Mouse (Mus musculus) layer of hippocampus, adult 8-10 months (tissue): ENCODE results near the gene Tenm4. TPM values are rescaled to one million over a fixed set of nuclear protein-coding genes. Genes with fewer than 3 reads are reported as not detected.
A peak's percentile ranks its signal among the peaks of the same experiment; 100 is the strongest.

Experiments used
- DNase-seq, 2 experiments: peaks; one replicate each; pipeline ENCODE4 v3.0.0; 2022; ENCODE audit warnings: low spot score in 2 of 2
- total RNA-seq, 4 experiments: library from RNA; stranded (reverse); gene quantifications; 2 replicates each; pipeline ENCODE4 v1.2.4; 2022

Tenm4 gene
- total RNA-seq, 4 experiments from 2014 or later: 128 to 134 (median 132) TPM

GRCm38 (mm10) chr7:96838926-96839325 lies 667.9 kb downstream of the Tenm4 start:
- DNase-seq: no peak

- DNase-seq: no peak
These were observed 668.5 kb downstream of the Tenm4 start for GRCm38 (mm10) chr7:96839586-96839985.

GRCm38 (mm10) chr7:96842477-96843255 lies 671.6 kb downstream of the Tenm4 start:
- DNase-seq: no peak

- DNase-seq: no peak
These were observed 673.3 kb downstream of the Tenm4 start for GRCm38 (mm10) chr7:96844104-96844894.

- DNase-seq: no peak
These were observed 681.7 kb downstream of the Tenm4 start for GRCm38 (mm10) chr7:96852781-96853180.

- no peak for DNase-seq
These were observed 684.9 kb downstream of the Tenm4 start for GRCm38 (mm10) chr7:96855867-96856406.

GRCm38 (mm10) chr7:96856518-96856917 lies 685.5 kb downstream of the Tenm4 start:
- DNase-seq: no peak

GRCm38 (mm10) chr7:96859077-96859476 lies 688.0 kb downstream of the Tenm4 start:
- no peak for DNase-seq

- DNase-seq: no peak
These were observed 688.6 kb downstream of the Tenm4 start for GRCm38 (mm10) chr7:96859684-96860083.

GRCm38 (mm10) chr7:96860650-96861049 lies 689.6 kb downstream of the Tenm4 start:
- no peak for DNase-seq

- DNase-seq: peak; percentile 39
These were observed 694.1 kb downstream of the Tenm4 start for GRCm38 (mm10) chr7:96864894-96865722.

- peak; percentile 38 to 60 for DNase-seq
These were observed 698.2 kb downstream of the Tenm4 start for GRCm38 (mm10) chr7:96869079-96869810.

GRCm38 (mm10) chr7:96870473-96870872 lies 699.4 kb downstream of the Tenm4 start:
- no peak for DNase-seq

- no peak for DNase-seq
These were observed 700.0 kb downstream of the Tenm4 start for GRCm38 (mm10) chr7:96871031-96871430.

- no peak for DNase-seq
These were observed 707.6 kb downstream of the Tenm4 start for GRCm38 (mm10) chr7:96878511-96879276.

- no peak for DNase-seq
These were observed 708.5 kb downstream of the Tenm4 start for GRCm38 (mm10) chr7:96879593-96879992.

GRCm38 (mm10) chr7:96880221-96880944 lies 709.3 kb downstream of the Tenm4 start:
- no peak for DNase-seq

GRCm38 (mm10) chr7:96883297-96883696 lies 712.3 kb downstream of the Tenm4 start:
- no peak for DNase-seq

- DNase-seq: no peak
These were observed 716.1 kb downstream of the Tenm4 start for GRCm38 (mm10) chr7:96887088-96887654.
